Mouse (Mus musculus) splenic B cell, adult 2 months (primary cell): ENCODE data around the gene Elk3.

Experiments
- DNase-seq: peaks from one replicate; pipeline ENCODE4 v3.0.0-alpha.2; 2011; ENCODE audit warnings: low read depth, low spot score
- H3K27me3 ChIP-seq: 2 replicates; pipeline ENCODE4 v1.6.1; 2012; ENCODE audit warnings: mild to moderate bottlenecking, low read length, moderate library complexity, mixed read lengths; ENCODE audit not compliant: control insufficient read depth, poor library complexity, insufficient read depth, severe bottlenecking
- H3K36me3 ChIP-seq: 2 replicates; pipeline ENCODE4 v1.6.1; 2012; ENCODE audit warnings: mild to moderate bottlenecking, low read length, moderate library complexity, mixed read lengths; ENCODE audit not compliant: control insufficient read depth, poor library complexity, insufficient read depth, severe bottlenecking

Gene Elk3

DNA sequence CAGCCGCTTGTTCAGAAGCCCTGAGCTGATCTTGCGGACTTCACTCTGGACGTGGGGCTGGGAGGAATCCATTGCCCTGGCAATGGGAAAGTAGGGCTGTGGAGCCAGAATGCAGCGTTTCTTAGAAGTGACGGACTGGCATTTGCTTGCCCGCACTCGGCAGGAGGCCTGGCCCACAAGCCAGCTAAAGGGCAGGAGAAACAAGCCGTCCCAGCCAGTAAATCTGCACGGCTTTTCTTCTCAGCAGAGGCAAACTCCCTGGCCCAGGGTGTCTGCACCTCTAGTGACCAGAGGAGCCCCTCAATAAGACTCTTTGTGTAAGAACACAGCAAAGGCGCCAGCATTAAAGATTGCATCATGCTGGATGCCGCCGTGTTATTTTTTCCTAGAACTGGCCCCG is 55.6 kb downstream of the Elk3 start:
- peaks cover 4% of the 10 kb centered on the region; the same call in 1 of the 2 replicates for H3K36me3 ChIP-seq
- no peaks in the 10 kb centered on the region for H3K27me3 ChIP-seq
- no peak for DNase-seq

DNA sequence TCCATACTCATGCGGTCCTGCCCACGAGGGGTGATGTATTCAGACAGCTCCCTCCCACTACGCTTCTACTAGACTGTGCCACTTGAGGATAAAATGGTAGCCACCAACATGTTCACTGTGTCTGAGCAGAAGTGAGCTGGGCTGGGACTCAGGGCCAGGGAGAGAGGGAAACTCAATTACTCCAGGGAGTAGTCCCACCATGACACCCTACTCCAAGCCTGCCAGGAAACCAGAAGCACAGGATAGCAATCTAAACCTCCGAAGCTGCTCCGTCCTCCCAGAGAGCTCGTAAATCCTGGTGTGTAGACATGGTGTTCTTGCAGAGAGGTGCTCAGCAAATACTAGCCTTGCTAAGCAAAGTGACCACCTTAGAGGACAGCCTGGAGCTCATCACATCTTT is 57.8 kb downstream of the Elk3 start:
- Histone ChIP-seq H3K27me3 (no peaks in the 10 kb centered on the region), H3K36me3 (peaks cover 6% of the 10 kb centered on the region)
- no peak for DNase-seq

DNA sequence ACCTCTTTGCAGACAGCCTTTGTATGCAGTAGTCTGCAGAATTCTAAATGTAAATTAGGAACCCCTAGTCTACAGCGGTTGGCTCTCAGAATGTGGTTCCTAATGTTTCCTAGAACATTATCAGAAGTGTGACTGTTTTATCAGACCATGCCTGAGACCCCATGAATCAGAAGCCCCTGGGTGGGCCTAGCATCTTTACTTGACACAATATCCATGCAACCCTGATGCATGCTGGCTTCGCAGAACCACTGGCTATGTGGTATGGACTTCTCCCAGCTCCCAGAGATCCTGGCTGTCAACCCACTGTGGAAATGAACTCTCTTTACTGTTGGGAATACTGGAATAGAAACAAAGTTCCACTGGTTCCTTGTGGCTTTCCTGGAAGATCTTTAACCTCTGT is 58.3 kb downstream of the Elk3 start:
- no peaks in the 10 kb centered on the region for H3K27me3 ChIP-seq
- peaks cover 8% of the 10 kb centered on the region for H3K36me3 ChIP-seq
- DNase-seq = no peak

DNA sequence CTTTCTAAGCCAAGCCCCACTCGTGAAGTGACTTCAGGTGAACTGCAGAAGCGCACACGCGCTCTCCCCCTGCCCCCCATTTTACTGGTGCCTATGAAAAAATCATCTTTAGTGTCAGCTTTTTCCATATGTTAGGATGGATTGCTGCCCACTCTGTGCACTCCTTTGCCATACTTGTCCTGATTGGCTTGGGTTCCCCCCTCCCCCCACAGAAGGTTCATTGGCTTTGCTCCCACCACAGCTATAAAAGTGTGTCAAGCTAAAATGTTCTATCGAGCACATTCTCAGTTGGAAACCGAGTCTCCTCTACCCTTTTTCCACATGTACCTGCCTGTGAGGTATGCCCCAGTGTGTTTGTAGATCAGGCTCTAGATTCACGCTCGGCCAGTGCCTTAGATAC is 59.5 kb downstream of the Elk3 start:
- DNase-seq = no peak
- Histone ChIP-seq H3K27me3 (no peaks in the 10 kb centered on the region), H3K36me3 (peaks cover 8% of the 10 kb centered on the region)

DNA sequence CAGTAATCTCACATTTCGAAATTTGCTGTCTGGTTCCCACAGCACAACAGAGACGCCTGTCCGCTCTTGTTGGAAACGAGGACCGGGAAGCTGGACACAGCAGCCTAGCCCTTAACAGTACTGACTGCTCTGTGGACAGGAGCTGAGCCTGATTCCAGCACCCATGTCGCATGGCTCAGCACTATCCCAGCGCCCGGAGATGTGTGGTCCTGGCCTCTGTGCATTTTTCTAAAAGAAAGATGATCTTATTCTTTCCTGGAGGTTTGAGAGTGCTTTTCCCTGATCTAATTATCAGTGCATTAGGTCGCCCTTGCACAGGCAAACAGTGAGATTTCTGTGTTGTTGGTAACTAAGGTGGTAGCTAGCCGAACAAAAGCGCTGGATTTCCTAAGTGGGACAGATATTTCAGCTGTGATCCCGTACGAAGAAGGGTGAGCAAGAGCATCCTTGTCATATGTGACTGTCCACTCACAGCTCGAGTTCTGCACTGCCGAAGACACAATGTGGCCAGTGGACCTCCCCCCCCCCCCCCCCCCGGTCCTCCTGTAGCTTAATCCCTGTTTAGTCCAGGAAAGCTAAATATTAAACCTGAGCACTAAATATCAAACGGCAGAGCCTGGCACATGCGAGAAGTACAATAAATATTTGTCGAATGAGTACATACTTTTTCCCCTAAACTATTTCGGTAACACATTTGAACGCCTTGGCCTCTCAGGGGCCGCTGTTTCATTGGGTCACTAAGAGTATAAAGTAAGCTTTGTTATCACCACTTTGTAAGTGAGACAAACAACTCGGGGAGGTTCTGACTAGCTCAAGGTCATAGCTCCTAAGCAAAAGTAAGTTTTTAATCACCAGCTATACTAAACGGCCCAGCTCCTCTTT is 60.3 kb downstream of the Elk3 start:
- no peak for DNase-seq
- Histone ChIP-seq H3K27me3 (no peaks in the 10 kb centered on the region), H3K36me3 (peaks cover 11% of the 10 kb centered on the region)

DNA sequence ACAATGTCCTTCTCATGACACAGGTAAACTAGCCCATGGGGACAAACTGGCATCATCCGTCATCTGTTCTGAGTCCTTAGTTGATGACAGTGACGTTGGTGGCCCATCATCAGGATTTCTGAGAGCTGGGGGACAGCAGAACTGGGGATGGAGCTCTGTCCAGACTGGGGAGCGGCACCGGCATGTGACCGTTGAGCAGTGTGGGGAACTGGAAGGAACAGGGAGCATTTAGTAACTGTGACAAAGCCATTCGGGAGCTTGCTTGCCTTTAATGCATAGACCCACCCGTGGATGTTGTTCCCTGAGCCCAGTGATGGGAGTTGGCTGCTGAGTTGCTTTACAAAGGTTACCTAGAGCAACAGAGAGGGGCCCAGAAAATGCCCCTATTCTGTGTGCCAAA is 61.0 kb downstream of the Elk3 start:
- no peak for DNase-seq
- no peaks in the 10 kb centered on the region for H3K27me3 ChIP-seq

DNA sequence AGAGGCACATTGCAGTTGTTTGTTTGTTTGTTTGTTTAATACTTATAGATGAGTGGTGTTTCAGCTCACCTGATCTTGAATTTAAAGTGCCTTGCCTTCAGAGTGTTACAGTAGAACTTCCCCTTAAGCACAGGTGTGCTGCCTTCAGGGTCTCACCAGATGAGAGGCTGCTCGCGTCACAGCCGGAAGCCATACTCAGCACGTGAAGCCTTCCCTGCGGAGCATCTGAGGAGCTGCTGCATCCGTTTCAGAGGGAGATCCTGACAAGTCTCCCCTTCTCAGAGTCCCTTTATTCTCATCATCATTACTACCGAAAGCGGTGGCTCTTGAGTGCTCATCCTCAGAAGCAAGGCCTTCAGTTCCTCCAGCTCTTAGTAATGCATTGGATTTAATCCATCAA is 62.5 kb downstream of the Elk3 start:
- Histone ChIP-seq H3K27me3 (no peaks in the 10 kb centered on the region), H3K36me3 (peaks cover 13% of the 10 kb centered on the region)
- no peak for DNase-seq

More for the DNA sequence above, 61.0 kb downstream of the Elk3 start:
- H3K36me3 ChIP-seq = peaks cover 11% of the 10 kb centered on the region

DNA sequence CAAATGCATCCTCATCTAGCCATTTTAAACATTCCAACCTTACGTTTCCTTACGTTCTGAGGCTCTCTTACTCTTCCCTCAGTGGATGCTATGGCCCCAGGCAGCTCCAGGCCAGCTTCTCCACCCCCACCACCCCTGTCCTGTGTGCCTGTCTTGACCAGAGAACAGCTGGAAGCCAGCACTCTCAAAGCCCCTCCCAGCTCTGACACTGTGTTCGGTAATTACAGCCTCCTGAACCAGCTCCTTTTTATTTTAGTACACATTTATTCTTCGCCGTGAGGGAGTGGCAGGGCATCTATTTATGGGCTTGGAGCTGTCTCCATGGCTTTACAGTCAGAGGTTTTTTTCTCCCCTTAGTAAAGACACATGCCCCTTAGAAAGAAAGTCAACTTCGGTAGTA is 63.0 kb downstream of the Elk3 start:
- H3K36me3 ChIP-seq = peaks cover 13% of the 10 kb centered on the region
- no peak for DNase-seq
- H3K27me3 ChIP-seq = no peaks in the 10 kb centered on the region

DNA sequence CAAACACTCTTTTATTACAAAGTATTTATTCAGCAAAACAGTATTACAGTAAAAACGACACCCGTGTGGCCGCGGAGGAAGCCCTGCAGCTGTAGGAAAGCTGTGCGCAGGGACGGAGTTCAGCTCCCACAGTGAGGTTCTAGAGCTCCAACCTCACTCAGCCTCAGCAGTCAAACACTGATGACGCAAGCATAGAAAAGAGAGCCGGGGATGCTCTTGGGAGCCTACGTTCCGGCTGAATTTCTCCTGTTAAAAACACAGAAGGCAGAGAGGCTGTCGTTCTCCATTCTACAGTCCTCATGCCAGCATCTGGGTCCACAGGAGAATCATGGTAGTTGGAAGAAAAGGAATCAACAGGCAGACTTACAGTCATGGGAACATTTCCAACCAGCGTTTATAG is 63.5 kb downstream of the Elk3 start:
- Histone ChIP-seq H3K36me3 (peaks cover 13% of the 10 kb centered on the region), H3K27me3 (no peaks in the 10 kb centered on the region)
- DNase-seq = no peak

DNA sequence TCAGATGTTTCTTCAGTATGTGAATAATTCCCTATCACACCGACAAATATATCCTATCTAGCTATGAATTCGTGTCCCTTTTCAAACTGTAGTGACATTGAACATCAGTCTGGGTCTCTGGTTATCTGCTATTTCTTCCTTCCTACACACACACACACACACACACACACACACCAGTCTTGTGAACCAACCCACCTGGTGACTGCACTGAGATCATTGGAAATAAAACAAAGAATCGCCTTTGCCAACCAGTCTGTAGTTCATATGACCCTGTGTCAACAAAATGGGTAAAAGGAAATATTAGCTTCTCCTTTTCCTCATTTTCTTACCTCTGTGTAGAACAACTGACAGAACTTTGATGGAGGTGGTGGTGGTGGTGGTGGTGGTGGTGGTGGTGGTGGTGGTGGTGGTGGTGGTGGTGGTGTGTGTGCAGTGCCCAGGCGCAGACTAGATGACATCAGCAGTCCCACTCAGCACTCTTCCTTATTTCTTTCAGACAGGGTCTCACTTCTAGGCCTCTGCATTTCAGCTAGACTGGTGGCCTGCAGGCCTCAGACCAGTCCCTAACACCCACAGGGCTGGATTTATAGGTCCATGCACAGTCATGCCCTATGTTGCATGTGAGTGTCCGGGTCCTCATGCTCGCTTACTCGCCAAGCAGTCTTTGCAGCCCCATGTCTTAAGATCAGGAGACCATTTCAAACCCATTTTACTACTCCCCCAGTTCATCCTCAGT is 64.6 kb downstream of the Elk3 start:
- Histone ChIP-seq H3K27me3 (no peaks in the 10 kb centered on the region), H3K36me3 (peaks cover 11% of the 10 kb centered on the region)
- no peak for DNase-seq

DNA sequence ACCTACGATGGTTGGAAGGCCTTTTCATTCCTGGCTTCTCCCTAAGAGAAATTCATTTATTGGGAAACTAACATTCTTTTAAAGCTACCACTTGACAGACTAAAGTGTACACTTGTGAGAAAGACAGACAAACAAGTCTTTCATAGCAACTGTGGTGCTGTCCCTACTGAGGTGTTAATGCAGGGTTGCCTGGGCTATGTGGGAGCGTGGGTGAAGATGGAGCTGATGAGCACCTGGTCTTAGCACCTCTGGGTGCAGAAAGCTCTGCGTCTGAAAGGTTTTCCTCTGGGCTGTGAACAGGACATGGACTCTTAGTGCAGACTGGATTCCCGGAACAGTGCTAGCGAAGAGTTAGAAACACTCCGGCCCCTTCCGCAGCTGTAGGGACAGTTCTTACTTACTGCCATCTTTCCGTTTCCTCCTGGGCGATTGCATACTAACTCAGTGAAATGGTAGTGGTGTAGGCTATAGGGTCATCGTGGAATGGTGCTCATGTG is 66.7 kb downstream of the Elk3 start:
- H3K36me3 ChIP-seq = peaks cover 18% of the 10 kb centered on the region
- no peaks in the 10 kb centered on the region for H3K27me3 ChIP-seq
- DNase-seq = no peak

DNA sequence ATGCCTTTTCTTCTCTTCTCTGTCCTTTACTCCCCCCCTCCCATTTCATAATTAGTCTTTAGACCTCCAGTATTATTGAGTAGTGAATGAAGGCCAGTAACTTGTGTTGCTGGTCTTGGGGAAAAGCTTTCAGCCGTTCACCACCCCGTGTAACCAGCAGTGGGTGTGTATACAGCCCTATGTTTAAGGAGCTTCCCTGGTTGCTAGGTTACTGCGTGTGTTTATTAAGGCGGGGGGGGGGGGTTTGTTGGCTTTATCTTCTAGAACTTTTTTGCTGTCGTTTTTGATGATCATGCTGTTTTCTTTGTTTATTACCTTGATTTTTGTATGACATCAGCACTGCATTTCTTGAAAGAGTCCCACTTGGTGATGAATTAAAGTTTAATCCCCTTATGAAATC is 68.1 kb downstream of the Elk3 start:
- peaks cover 23% of the 10 kb centered on the region for H3K36me3 ChIP-seq
- H3K27me3 ChIP-seq = no peaks in the 10 kb centered on the region
- no peak for DNase-seq

DNA sequence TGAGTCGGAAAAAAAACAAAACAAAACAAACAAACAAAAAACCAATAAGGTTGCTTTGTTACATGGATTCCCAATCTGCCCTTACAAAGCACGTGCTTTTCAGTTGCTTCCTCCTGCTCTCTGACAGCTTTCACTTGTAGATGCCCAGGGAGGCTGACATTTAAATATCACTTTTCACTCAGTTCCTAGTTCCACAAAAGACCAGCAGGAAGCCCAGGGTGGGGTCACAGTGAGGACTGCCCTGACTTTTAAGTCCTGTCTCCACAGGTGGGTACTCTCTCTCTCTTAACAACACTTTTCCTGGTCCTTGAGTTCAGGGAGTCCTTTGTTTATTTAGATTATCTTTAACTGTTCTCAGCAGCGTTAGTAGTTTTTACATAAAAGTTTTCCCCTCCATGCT is 68.7 kb downstream of the Elk3 start:
- peaks cover 24% of the 10 kb centered on the region for H3K36me3 ChIP-seq
- H3K27me3 ChIP-seq = no peaks in the 10 kb centered on the region
- DNase-seq = no peak

DNA sequence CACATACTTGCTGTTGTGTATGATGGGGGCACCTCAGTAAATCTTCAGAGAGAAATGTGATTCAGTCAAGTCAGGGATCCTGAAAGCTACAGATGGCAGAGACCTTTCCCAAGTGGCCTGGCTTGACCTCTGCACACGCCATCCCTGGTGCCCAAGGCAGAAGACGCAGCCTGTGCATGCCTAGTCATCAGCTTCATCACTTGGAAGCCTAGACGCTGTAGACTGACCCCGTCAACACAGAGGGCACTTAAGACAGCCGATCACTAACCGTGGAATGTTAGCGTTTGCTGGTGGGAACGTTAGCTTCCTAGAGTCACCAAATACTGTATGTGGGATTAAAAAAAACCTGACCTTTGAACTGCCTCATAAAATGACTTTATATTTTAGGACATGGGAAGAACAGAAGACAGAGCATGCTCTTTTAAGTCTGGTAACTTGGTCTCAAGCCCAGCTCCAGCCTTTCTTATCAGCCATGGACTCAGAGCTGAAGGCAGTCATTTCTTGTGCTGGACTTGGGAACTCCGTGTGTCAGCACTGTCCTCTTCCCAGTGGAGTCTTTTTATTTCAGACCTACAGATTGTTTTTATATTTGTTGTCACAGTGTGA is 71.6 kb downstream of the Elk3 start:
- H3K27me3 ChIP-seq = no peaks in the 10 kb centered on the region
- DNase-seq = no peak
- H3K36me3 ChIP-seq = peaks cover 23% of the 10 kb centered on the region

DNA sequence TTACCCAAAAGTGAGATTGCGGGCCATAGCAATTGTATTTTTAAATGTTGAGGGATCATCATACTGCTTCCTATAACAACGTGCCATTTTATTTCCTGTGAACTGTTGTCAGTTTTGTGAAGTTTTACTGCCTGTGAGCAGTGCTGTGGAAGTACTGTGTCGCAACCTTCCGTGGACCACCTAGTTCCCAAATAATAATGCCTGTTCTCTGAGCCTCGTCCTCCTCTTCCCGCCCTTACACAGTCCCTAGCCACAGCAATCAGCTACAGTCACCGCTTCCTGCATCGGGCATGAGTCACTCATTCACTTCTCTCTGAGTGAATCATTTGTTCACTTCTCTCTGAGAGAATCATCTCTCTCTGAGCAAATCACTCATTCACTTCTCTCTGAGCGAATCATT is 76.2 kb downstream of the Elk3 start:
- no peak for DNase-seq
- Histone ChIP-seq H3K27me3 (no peaks in the 10 kb centered on the region), H3K36me3 (peaks cover 21% of the 10 kb centered on the region)
